Mouse (Mus musculus) bone marrow, adult 2 months (tissue): ENCODE measurements around the gene Slc9a2.

Experiments used
- CTCF ChIP-seq: fragments of 200-500 bp; IDR thresholded peaks from 2 replicates; pipeline ENCODE4 v1.5.1; 2011; ENCODE audit warnings: low read length, control low read depth; ENCODE audit not compliant: control insufficient read depth, insufficient read depth
- POLR2A ChIP-seq: fragments of 200-500 bp; IDR thresholded peaks from 2 replicates; pipeline ENCODE4 v1.6.1; 2011; ENCODE audit warnings: low read depth, mild to moderate bottlenecking, control low read depth, low read length, borderline replicate concordance; ENCODE audit not compliant: control insufficient read depth

DNA sequence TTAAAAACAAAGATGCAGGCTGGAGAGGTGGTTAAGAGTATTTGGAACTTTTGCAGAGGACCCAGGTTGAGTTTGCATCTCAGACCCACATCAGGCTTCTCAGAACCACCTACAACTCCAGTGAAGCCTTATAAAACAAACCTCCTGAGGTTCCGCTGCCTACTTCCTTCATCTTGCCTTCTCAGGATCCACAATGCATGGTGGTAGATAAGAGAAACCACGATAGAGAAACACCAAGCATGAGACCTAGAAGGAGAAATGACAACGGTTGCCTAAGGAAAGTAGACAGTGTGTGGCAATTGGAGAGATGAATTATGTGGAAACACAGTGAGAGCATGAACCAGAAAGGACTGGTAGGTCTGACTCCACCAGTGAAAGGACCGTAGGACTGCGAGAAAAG lies 120.5 kb downstream of the Slc9a2 start:
- TF ChIP-seq CTCF (no peak), POLR2A (no peak)
